In genomic region chr19:8850402-8850901, GRCm38 (mm10) we compare ENCODE assay signal across 8 mouse cellular contexts. TPM values are rescaled to one million over a fixed set of nuclear protein-coding genes. Genes with fewer than 3 reads are reported as not detected.
DNase-seq lines count a peak whose midpoint lies in the region; ATAC-seq and TF ChIP-seq lines count a peak whose summit lies in the region.

Lrrn4cl (plus strand) TSS chr19:8850768.

- TF ChIP-seq CTCF in liver, postnatal 0 days (IDR thresholded peaks at IDR 0.05; ENCODE audit: low read depth) = no peak
- no peak for TF ChIP-seq CTCF in layer of hippocampus, adult 2 months (conservative IDR thresholded peaks at IDR 0.05)

- DNase-seq in lung, postnatal 25 days (ENCODE audit: low spot score) = no peak
- peak; percentile 44 for DNase-seq in embryo, embryonic 9.5 days (ENCODE audit: extremely low spot score)
- no peak for DNase-seq in liver, postnatal 0 days
- no peak for DNase-seq in thymus, postnatal 14 days
- no peak for DNase-seq in layer of hippocampus, adult 2 months (ENCODE audit: low spot score in 2 of 2)
- no peak for DNase-seq in testis, postnatal 10 days (ENCODE audit: low spot score)

- TF ChIP-seq EP300 in liver, postnatal 0 days (IDR thresholded peaks at IDR 0.05; ENCODE audit: low read depth) = no peak

- H3K9ac ChIP-seq in lung, embryonic 16.5 days (ENCODE audit: low read length) = peak within 1 kb of the TSS; percentile 14; the same call in 1 of the 2 replicates
- peak within 1 kb of the TSS; percentile 58 for H3K9ac ChIP-seq in heart, embryonic 14.5 days (ENCODE audit: low read length)
- H3K9ac ChIP-seq in liver, postnatal 0 days (replicated peaks) = no peak within 1 kb of the TSS

- ATAC-seq in lung, embryonic 16.5 days (ENCODE audit: low read depth) = peak; percentile 76; the same call in 1 of the 2 replicates
- peak; percentile 57; the same call in 1 of the 2 replicates for ATAC-seq in heart, embryonic 14.5 days (ENCODE audit: insufficient number of reproducible peaks, insufficient read depth, low FRiP score, low read depth)
- ATAC-seq in liver, postnatal 0 days = peak; percentile 35; the same call in 1 of the 2 replicates

- H3K4me3 ChIP-seq in lung, embryonic 16.5 days (ENCODE audit: low read length) = no peak within 1 kb of the TSS
- no peak within 1 kb of the TSS for H3K4me3 ChIP-seq in heart, embryonic 14.5 days (ENCODE audit: control insufficient read depth in 1 of 2, insufficient read depth in 1 of 2, low read depth in 1 of 2, low read length in 2 of 2)
- no peak within 1 kb of the TSS for H3K4me3 ChIP-seq in liver, postnatal 0 days (ENCODE audit: low read depth, low read length)
- H3K4me3 ChIP-seq in layer of hippocampus, adult 2 months = no peak within 1 kb of the TSS

- no peaks in the 10 kb centered on the region for H3K9me3 ChIP-seq in lung, embryonic 16.5 days (ENCODE audit: control insufficient read depth, low read length)
- no peaks in the 10 kb centered on the region for H3K9me3 ChIP-seq in heart, embryonic 14.5 days (ENCODE audit: control insufficient read depth, low read length)
- no peaks in the 10 kb centered on the region for H3K9me3 ChIP-seq in liver, postnatal 0 days (ENCODE audit: low read length)

- H3K27ac ChIP-seq in lung, embryonic 16.5 days (ENCODE audit: low read length) = no peak within 1 kb of the TSS
- H3K27ac ChIP-seq in heart, embryonic 14.5 days (replicated peaks in 1 of 2; ENCODE audit: control insufficient read depth in 1 of 2, insufficient read depth in 1 of 2, low read depth in 2 of 2, low read length in 2 of 2) = peak within 1 kb of the TSS; percentile 8 to 58; a peak in 2 of 4 replicates
- no peak within 1 kb of the TSS for H3K27ac ChIP-seq in liver, postnatal 0 days (ENCODE audit: low read depth)
- no peak within 1 kb of the TSS for H3K27ac ChIP-seq in layer of hippocampus, adult 2 months

- H3K4me1 ChIP-seq in lung, embryonic 16.5 days (replicated peaks; ENCODE audit: control insufficient read depth, insufficient read depth, low read length) = no peaks in the 10 kb centered on the region
- H3K4me1 ChIP-seq in heart, embryonic 14.5 days (ENCODE audit: control insufficient read depth in 2 of 2, insufficient read depth in 2 of 2, low read length in 2 of 2) = peaks cover 9 to 10% of the 10 kb centered on the region in 2 experiments
- H3K4me1 ChIP-seq in liver, postnatal 0 days (ENCODE audit: insufficient read depth) = no peaks in the 10 kb centered on the region

- peaks cover 12% of the 10 kb centered on the region for H3K36me3 ChIP-seq in lung, embryonic 16.5 days (ENCODE audit: control insufficient read depth, insufficient read depth, low read length)
- peaks cover 33% of the 10 kb centered on the region for H3K36me3 ChIP-seq in heart, embryonic 14.5 days (ENCODE audit: control insufficient read depth, insufficient read depth, low read length)
- H3K36me3 ChIP-seq in liver, postnatal 0 days (replicated peaks; ENCODE audit: insufficient read depth, low read length) = peaks cover 20% of the 10 kb centered on the region

- H3K4me2 ChIP-seq in lung, embryonic 16.5 days (ENCODE audit: low read depth, low read length) = peak within 1 kb of the TSS; percentile 11
- H3K4me2 ChIP-seq in heart, embryonic 14.5 days (ENCODE audit: low read length) = peak within 1 kb of the TSS; percentile 30
- H3K4me2 ChIP-seq in liver, postnatal 0 days (ENCODE audit: low read depth, low read length) = no peak within 1 kb of the TSS

- no peaks in the 10 kb centered on the region for H3K27me3 ChIP-seq in lung, embryonic 16.5 days (ENCODE audit: control insufficient read depth, insufficient read depth, low read depth, low read length)
- H3K27me3 ChIP-seq in heart, embryonic 14.5 days (ENCODE audit: control insufficient read depth, insufficient read depth, low read length) = no peaks in the 10 kb centered on the region
- H3K27me3 ChIP-seq in liver, postnatal 0 days (ENCODE audit: insufficient read depth, low read length) = no peaks in the 10 kb centered on the region

- 19% methylated on average over 7 of the region's 7 CpGs for WGBS in lung, embryonic 16.5 days
- WGBS in heart, embryonic 14.5 days = 18% methylated on average over 7 of the region's 7 CpGs
- 40% methylated on average over 7 of the region's 7 CpGs for WGBS in liver, postnatal 0 days (ENCODE audit: insufficient replicate concordance)

RNA-seq across cellular contexts. Expression of gene Lrrn4cl, which starts in this region (rescaled TPM):
- 1.6 and 1.7 TPM in 2 replicates for polyA plus RNA-seq in lung, embryonic 16.5 days (2015; fragmentation: Nextera tagmentation; extraction: Ambion mirVana)
- polyA plus RNA-seq in heart, embryonic 14.5 days (2014; fragmentation: Nextera tagmentation; extraction: Ambion mirVana) = 1.2 and 1.3 TPM in 2 replicates
- polyA plus RNA-seq in liver, postnatal 0 days (2015; fragmentation: Nextera tagmentation; extraction: Ambion mirVana) = 0.24 and 0.26 TPM in 2 replicates
- under 1 TPM; 0.32 to 0.44 TPM for total RNA-seq in layer of hippocampus, adult 2 months (2021)

Comparison
In these comparisons a context has a peak if more than half of its experiments do, and no peak if none do; other contexts are left out.
1. Peak in ATAC-seq in liver, postnatal 0 days; RNA of the gene not detected or under 1 TPM.
2. H3K27ac ChIP-seq: peak in heart, embryonic 14.5 days (2 of 2); none in lung, embryonic 16.5 days (single experiment), liver, postnatal 0 days (single experiment) and layer of hippocampus, adult 2 months (single experiment).
3. Peak in every context shown above with its lines, with median percentiles within 50 percentile points of each other: ATAC-seq.